Mouse (Mus musculus) brain, embryonic 14.5 days (tissue): ENCODE data around the gene Fam187b.

Source experiments
- CTCF ChIP-seq: fragments of 200-500 bp; IDR thresholded peaks from 2 replicates; pipeline ENCODE4 v1.5.1; 2012; ENCODE audit warnings: inconsistent platforms, mild to moderate bottlenecking, moderate library complexity, borderline replicate concordance; ENCODE audit not compliant: insufficient read depth, insufficient read length; ENCODE audit errors: extremely low read depth
- POLR2A ChIP-seq: fragments of 200-500 bp; IDR thresholded peaks from 2 replicates; pipeline ENCODE4 v1.6.1; 2012; ENCODE audit warnings: mild to moderate bottlenecking, inconsistent platforms, borderline replicate concordance; ENCODE audit not compliant: poor library complexity, insufficient read depth, insufficient read length, severe bottlenecking; ENCODE audit errors: extremely low read depth

DNA sequence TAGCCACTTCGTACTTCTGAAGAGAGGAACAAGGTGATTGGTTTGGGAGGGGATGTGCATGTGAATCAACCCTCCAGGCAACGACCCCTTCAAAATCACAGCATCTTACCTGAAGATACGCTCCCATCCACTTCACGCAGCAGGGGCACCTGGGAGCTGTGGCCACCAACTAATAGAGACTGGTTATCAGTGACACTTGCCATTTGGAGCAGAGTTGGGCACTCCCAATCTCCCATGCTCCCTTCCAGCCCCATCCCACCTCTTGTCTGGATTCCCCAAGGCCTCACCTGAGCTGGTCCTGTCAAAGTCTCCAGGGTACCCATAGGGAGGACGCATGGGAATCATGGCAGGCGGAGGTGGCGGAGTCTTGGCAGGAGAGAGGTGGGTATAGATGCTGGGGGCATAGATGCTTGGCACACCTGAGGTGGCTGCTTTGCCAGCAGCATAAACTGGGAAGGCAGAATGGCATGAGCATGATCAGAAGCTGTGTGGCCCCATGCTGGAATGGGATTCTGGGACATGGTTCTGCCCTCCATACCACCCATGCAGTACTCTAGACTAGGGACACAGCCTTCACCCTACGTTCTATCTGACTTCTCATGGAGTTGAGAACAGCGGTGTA lies 14.6 kb upstream of the Fam187b start:
- TF ChIP-seq CTCF: no peak
- no peak for TF ChIP-seq POLR2A
